8 mouse cellular contexts compared by ENCODE assay signal in genomic region chr5:62706900-62707299, GRCm38 (mm10). TPM values are rescaled to one million over a fixed set of nuclear protein-coding genes. Genes with fewer than 3 reads are reported as not detected.
DNase-seq lines count a peak whose midpoint lies in the region; ATAC-seq and TF ChIP-seq lines count a peak whose summit lies in the region.

No protein-coding gene starts in this region.

- WGBS in forebrain, embryonic 11.5 days = 45% methylated on average over 7 of the region's 7 CpGs
- 61% methylated on average over 7 of the region's 7 CpGs for WGBS in forebrain, embryonic 10.5 days
- 8% methylated on average over 7 of the region's 7 CpGs for WGBS in hindbrain, postnatal 0 days
- 62% methylated on average over 7 of the region's 7 CpGs for WGBS in liver, postnatal 0 days (ENCODE audit: insufficient replicate concordance)

- TF ChIP-seq POLR2A in CH12.LX (IDR thresholded peaks at IDR 0.05; ENCODE audit: low read depth, low read length) = no peak

- no peaks in the 10 kb centered on the region for H3K36me3 ChIP-seq in forebrain, embryonic 11.5 days (ENCODE audit: control insufficient read depth, insufficient read depth, low read length)
- H3K36me3 ChIP-seq in forebrain, embryonic 10.5 days (replicated peaks) = no peaks in the 10 kb centered on the region
- H3K36me3 ChIP-seq in CH12.LX (replicated peaks in 1 of 2; ENCODE audit: control insufficient read depth in 1 of 2, insufficient read depth in 1 of 2, low read length in 1 of 2) = peaks cover 0 to 28% of the 10 kb centered on the region in 2 experiments
- H3K36me3 ChIP-seq in hindbrain, postnatal 0 days (ENCODE audit: insufficient read depth, low read length) = no peaks in the 10 kb centered on the region
- peaks cover 2% of the 10 kb centered on the region; the same call in 1 of the 2 replicates for H3K36me3 ChIP-seq in liver, postnatal 0 days (replicated peaks; ENCODE audit: insufficient read depth, low read length)

- TF ChIP-seq RAD21 in CH12.LX (IDR thresholded peaks at IDR 0.05; ENCODE audit: low read depth, low read length) = peak; percentile 55

- no peak overlapping the region for H3K4me2 ChIP-seq in forebrain, embryonic 11.5 days (ENCODE audit: low read depth, low read length, severe bottlenecking)
- no peak overlapping the region for H3K4me2 ChIP-seq in CH12.LX (ENCODE audit: insufficient read depth, low read depth, poor library complexity, severe bottlenecking)
- no peak overlapping the region for H3K4me2 ChIP-seq in hindbrain, postnatal 0 days (ENCODE audit: low read depth, low read length)
- H3K4me2 ChIP-seq in liver, postnatal 0 days (ENCODE audit: low read depth, low read length) = no peak overlapping the region

- no peaks in the 10 kb centered on the region for H3K4me1 ChIP-seq in forebrain, embryonic 11.5 days (replicated peaks; ENCODE audit: control insufficient read depth, insufficient read depth, low read length)
- H3K4me1 ChIP-seq in forebrain, embryonic 10.5 days = no peaks in the 10 kb centered on the region
- H3K4me1 ChIP-seq in CH12.LX (ENCODE audit: control insufficient read depth in 1 of 2, insufficient read depth in 2 of 2) = 0 out of 4 replicates have a peak, but pooled peaks cover 0 to 5% of the 10 kb centered on the region in 2 experiments
- H3K4me1 ChIP-seq in hindbrain, postnatal 0 days (ENCODE audit: insufficient read depth, low read length) = no peaks in the 10 kb centered on the region
- H3K4me1 ChIP-seq in liver, postnatal 0 days (ENCODE audit: insufficient read depth) = no peaks in the 10 kb centered on the region

- no peak overlapping the region for H3K4me3 ChIP-seq in forebrain, embryonic 11.5 days (ENCODE audit: low read depth, low read length)
- no peak overlapping the region for H3K4me3 ChIP-seq in forebrain, embryonic 10.5 days
- no peak overlapping the region for H3K4me3 ChIP-seq in CH12.LX (replicated peaks in 1 of 3; ENCODE audit: low read depth in 2 of 3, low read length in 2 of 3, poor library complexity in 1 of 3)
- no peak overlapping the region for H3K4me3 ChIP-seq in hindbrain, postnatal 0 days (ENCODE audit: low read length)
- no peak overlapping the region for H3K4me3 ChIP-seq in liver, postnatal 0 days (ENCODE audit: low read depth, low read length)

- H3K9ac ChIP-seq in forebrain, embryonic 11.5 days (ENCODE audit: low read length) = no peak overlapping the region
- no peak overlapping the region for H3K9ac ChIP-seq in CH12.LX (ENCODE audit: insufficient read depth, low read depth)
- no peak overlapping the region for H3K9ac ChIP-seq in hindbrain, postnatal 0 days (replicated peaks; ENCODE audit: low read length)
- no peak overlapping the region for H3K9ac ChIP-seq in liver, postnatal 0 days (replicated peaks)

- dilution Hi-C loops in CH12.LX (cut with MboI; ENCODE audit: extremely low pct_ligation_motif_present, extremely low pct_unique_long_range_greater_than_20kb, low sequenced_read_pairs) = no loop called here

- DNase-seq in forebrain, embryonic 11.5 days (ENCODE audit: low spot score) = peak; percentile 52
- DNase-seq in forebrain, embryonic 10.5 days (ENCODE audit: extremely low spot score, low spot score) = no peak
- peak; percentile 21 for DNase-seq in CH12.LX (ENCODE audit: extremely low read depth)
- peak; percentile 59 for DNase-seq in embryo, embryonic 11 days
- peak; percentile 89 for DNase-seq in hindbrain, postnatal 0 days (ENCODE audit: low spot score)
- no peak for DNase-seq in liver, postnatal 0 days
- peak; percentile 48 for DNase-seq in right cerebral cortex, postnatal 25 days
- DNase-seq in gastrocnemius, adult 8-10 months (ENCODE audit: low spot score in 2 of 2) = no peak

- H3K27ac ChIP-seq in forebrain, embryonic 11.5 days (ENCODE audit: low read depth, low read length) = no peak overlapping the region
- H3K27ac ChIP-seq in forebrain, embryonic 10.5 days = no peak overlapping the region
- H3K27ac ChIP-seq in CH12.LX (ENCODE audit: insufficient read depth, low read depth) = no peak overlapping the region
- no peak overlapping the region for H3K27ac ChIP-seq in hindbrain, postnatal 0 days
- H3K27ac ChIP-seq in liver, postnatal 0 days (ENCODE audit: low read depth) = no peak overlapping the region

- H3K27me3 ChIP-seq in forebrain, embryonic 11.5 days (ENCODE audit: control insufficient read depth, insufficient read depth, low read length) = no peaks in the 10 kb centered on the region
- no peaks in the 10 kb centered on the region for H3K27me3 ChIP-seq in forebrain, embryonic 10.5 days (ENCODE audit: poor library complexity, severe bottlenecking)
- no peaks in the 10 kb centered on the region for H3K27me3 ChIP-seq in CH12.LX (replicated peaks)
- H3K27me3 ChIP-seq in hindbrain, postnatal 0 days (ENCODE audit: insufficient read depth, low read length) = no peaks in the 10 kb centered on the region
- H3K27me3 ChIP-seq in liver, postnatal 0 days (ENCODE audit: insufficient read depth, low read length) = no peaks in the 10 kb centered on the region

- no peak for TF ChIP-seq EP300 in CH12.LX (IDR thresholded peaks at IDR 0.05; ENCODE audit: low read length)
- TF ChIP-seq EP300 in liver, postnatal 0 days (IDR thresholded peaks at IDR 0.05; ENCODE audit: low read depth) = no peak

- TF ChIP-seq CTCF in CH12.LX (conservative IDR thresholded peaks at IDR 0.05 in 1 of 2, IDR thresholded peaks at IDR 0.05 in 1 of 2; ENCODE audit: low read depth in 2 of 2, low read length in 2 of 2) = peak in 1 of 2 experiments; percentile 45; a peak in 2 of 4 replicates
- peak; percentile 94 for TF ChIP-seq CTCF in hindbrain, postnatal 0 days (IDR thresholded peaks at IDR 0.05; ENCODE audit: low read depth)
- peak; percentile 57 for TF ChIP-seq CTCF in liver, postnatal 0 days (IDR thresholded peaks at IDR 0.05; ENCODE audit: low read depth)

- ATAC-seq in forebrain, embryonic 11.5 days (replicated peaks; ENCODE audit: low FRiP score) = peak; percentile 81
- ATAC-seq in hindbrain, postnatal 0 days = peak; percentile 91
- ATAC-seq in liver, postnatal 0 days = no peak

- in situ Hi-C loops in CH12.LX (cut with MboI; ENCODE audit: low pct_ligation_motif_present, low pct_unique_long_range_greater_than_20kb, low sequenced_read_pairs) = no loop called here

- H3K9me3 ChIP-seq in forebrain, embryonic 11.5 days (ENCODE audit: control insufficient read depth, low read length) = no peaks in the 10 kb centered on the region
- no peaks in the 10 kb centered on the region for H3K9me3 ChIP-seq in forebrain, embryonic 10.5 days
- H3K9me3 ChIP-seq in CH12.LX (replicated peaks; ENCODE audit: low read length) = no peaks in the 10 kb centered on the region
- no peaks in the 10 kb centered on the region for H3K9me3 ChIP-seq in hindbrain, postnatal 0 days (ENCODE audit: low read length)
- H3K9me3 ChIP-seq in liver, postnatal 0 days (ENCODE audit: low read length) = no peaks in the 10 kb centered on the region

- H3K79me2 ChIP-seq in CH12.LX (replicated peaks; ENCODE audit: control insufficient read depth, extremely low read depth, insufficient read depth, poor library complexity, severe bottlenecking) = no peaks in the 10 kb centered on the region

TF ChIP-seq in CH12.LX, 34 proteins besides CTCF, POLR2A, EP300 and RAD21:
- TF ChIP-seq MXI1 (IDR thresholded peaks at IDR 0.05; ENCODE audit: low read depth, low read length) (no peak), SMC3 (IDR thresholded peaks at IDR 0.05; ENCODE audit: low read depth, low read length) (0 out of 2 replicates have a peak, but pooled peaks have one; percentile 16)

RNA-seq across cellular contexts. Expression of gene Arap2, which starts 59.1 kb away (rescaled TPM):
- polyA plus RNA-seq in forebrain, embryonic 11.5 days (2014; fragmentation: Nextera tagmentation; extraction: Ambion mirVana) = 1.0 and 1.6 TPM in 2 replicates
- 1.4 and 2.1 TPM in 2 replicates for polyA plus RNA-seq in forebrain, embryonic 10.5 days (2016; fragmentation: Nextera tagmentation; extraction: Ambion mirVana)
- total RNA-seq in CH12.LX (2012; rRNA removed) (7.1 and 9.4 TPM in 2 replicates), CH12.LX (2014; rRNA removed) (15.1 and 17.7 TPM in 2 replicates)
- 6.1 and 6.6 TPM in 2 replicates for polyA plus RNA-seq in CH12.LX (2012; ENCODE audit: insufficient read length, low read depth)
- total RNA-seq in hindbrain, postnatal 0 days (2014; rRNA removed) = 14.3 and 17.2 TPM in 2 replicates
- 14.2 and 14.5 TPM in 2 replicates for polyA plus RNA-seq in hindbrain, postnatal 0 days (2015; fragmentation: Nextera tagmentation; extraction: Ambion mirVana)
- polyA plus RNA-seq in liver, postnatal 0 days (2015; fragmentation: Nextera tagmentation; extraction: Ambion mirVana) = 6.8 and 7.9 TPM in 2 replicates
- total RNA-seq in gastrocnemius, adult 8-10 months (2022) = 1 to 10 TPM in 1 of 4 experiments, under 1 TPM in 3; 0.67 to 1.5 (median 0.77) TPM

Comparison
In these comparisons a context has a peak if more than half of its experiments do, and no peak if none do; other contexts are left out.
1. DNase-seq: peak in forebrain, embryonic 11.5 days (single experiment), CH12.LX (single experiment), embryo, embryonic 11 days (single experiment), hindbrain, postnatal 0 days (single experiment) and right cerebral cortex, postnatal 25 days (single experiment); none in forebrain, embryonic 10.5 days (single experiment), liver, postnatal 0 days (single experiment) and gastrocnemius, adult 8-10 months (0 of 2).